Mouse (Mus musculus) liver (tissue): ENCODE measurements at regions not wholly inside any gene's neighbourhood (a gene's known extent, or its start where the extent isn't known, plus 50 kb on each side); places are given as distances from the start of the nearest gene placed in this dataset.

ENCODE experiments used
- DNase-seq: peaks from one replicate; pipeline ENCODE4 v3.0.0-alpha.2; 2020; ENCODE audit warnings: mixed read lengths

DNA sequence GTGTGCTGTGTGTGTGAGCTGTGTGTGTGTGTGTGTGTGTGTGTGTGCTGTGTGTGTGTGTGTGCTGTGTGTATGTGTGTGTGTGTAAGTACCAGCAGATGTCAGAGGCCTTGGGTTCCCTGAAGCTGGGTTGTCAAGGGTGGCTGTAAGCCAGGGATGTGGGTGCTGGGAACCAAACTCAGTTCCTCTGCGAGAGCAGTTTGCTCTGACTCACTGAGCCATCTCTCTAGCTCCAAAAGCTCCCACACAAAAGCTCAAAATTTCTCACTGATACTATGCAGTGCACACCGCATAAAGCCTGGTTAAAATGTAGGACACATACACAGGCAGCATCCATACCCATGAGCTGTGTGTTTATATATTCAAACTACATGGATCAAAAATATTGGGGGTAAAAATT lies 172.9 kb upstream of the Clec14a start:
- no peak for DNase-seq

DNA sequence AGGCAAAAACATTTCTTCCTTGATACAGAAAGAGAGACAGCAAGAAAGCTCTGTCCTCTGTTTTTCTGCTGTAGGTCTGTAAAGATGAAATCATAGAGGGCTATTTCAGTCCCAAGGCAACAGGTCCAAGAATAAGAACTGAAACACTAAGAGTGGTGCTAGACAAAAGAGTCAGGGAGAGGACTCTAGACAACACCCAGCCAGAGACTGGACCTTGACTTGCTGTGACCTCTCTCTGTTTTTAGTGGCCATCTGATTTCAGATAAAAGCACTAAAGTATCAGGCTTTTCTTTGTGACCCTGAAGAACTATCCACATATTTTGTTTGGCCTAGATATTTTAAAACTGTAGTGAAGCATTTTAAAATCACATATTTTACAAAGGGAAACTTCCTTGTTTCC lies 171.6 kb upstream of the Clec14a start:
- no peak for DNase-seq

DNA sequence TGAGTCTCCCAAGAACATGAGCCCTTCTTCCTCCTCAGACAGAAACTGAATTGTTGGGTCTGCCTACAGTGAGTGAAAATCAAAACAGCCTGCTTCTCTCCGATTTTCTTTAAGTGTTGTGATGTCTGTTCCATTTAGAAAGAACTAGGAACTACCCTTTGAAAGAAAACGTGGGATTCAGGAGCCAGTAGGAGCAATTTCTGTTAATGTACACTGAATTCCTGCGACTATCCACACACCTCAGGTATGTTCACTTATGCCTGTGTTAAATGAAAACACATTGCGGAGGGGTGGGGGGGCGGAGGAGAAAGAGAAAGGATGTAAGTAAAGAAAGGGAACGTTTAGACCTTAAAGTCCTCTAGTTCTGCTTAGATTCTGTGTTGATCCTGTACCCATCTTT lies 167.9 kb upstream of the Clec14a start:
- DNase-seq, result no peak

DNA sequence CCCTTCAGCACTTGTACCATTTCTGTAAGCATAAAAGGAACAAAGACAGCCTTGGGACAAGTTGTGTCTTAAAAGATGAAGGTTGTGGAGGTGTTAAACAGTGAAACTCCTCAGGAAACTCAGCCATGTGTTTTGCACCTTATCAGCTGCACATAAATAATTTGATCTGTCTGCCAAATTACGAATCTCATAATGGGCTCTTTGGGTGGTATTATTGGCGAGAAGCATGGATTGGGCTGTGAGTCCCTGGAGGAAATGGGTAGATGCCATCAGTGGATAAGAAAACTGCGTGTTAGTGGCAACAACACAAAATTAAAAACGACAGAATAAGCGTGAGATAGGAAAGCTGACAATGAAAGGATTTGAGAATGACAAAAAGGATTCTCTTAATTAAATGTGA lies 165.4 kb upstream of the Clec14a start:
- DNase-seq, result no peak

DNA sequence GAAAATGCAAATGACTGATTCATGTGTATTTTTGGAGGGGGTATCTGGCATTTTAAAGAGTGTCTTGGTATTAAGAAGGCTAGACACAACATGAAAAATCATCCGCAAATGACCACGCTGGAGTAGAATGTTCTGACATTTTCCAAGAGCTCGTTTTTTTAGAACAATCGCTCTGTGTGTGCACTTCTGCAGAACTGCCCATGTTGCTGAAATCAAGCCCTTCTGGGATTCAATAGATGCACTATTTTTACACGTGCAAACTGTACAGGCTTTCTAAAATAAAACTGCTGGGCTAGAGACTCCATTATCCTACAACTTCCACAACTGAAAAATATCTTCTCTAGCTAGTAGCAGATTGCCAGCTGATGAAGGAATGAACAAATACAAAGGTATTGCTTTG lies 160.8 kb upstream of the Clec14a start:
- DNase-seq, result no peak

DNA sequence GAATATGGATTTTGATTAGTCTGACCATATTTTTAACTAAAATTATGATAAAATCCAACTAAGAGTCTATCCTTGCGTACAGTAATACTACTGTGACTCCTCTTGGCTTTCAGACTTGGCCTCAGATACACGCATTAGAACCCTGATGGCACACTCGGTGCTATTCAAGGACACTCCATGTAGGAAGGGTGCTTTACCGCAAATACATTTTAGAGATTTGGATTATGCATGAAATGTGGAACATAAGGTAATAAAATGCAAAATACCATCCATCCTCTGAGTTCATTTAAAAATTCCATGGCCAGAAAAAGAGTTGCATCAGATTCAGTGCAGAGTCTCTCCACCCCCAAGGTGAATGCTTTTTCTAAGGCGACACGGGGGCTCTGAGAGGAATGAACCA lies 157.7 kb upstream of the Clec14a start:
- DNase-seq, result no peak

DNA sequence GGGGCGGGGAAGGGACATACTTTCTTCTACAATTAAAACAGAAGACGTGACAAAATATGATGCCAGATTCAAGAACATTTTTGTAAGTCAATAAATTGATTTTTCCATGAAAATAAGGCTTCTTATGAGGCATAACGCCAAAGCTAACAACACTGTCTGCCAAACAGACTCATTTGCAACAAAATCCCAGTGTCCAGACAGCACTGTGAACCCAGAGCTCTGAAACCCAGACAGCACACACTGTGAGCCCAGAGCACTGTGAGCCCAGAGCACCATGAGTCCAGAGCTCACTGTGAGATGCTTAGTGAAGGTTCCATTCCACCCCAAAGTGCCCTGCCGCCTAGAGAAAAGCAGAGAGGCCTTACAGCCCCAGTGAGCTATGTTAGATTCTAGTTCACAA lies 156.9 kb upstream of the Clec14a start:
- no peak for DNase-seq

DNA sequence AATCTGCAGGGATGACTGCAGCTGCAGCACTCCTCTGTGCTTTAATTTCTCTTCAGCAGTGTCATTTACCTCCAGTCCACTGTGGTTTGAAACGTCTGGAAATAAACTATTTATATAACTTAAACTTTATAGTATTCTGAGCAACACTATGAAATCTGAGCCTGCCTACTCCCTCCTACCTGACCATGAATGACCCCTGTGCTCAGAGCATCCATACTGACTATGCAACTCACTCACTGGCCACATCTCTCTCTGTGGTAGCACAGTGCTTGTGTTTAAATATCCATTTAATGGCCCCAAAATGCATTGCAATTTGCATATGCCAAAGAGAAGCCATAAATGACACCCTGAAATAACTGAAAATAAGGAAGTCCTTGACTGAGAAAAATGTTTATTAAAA lies 154.5 kb upstream of the Clec14a start:
- no peak for DNase-seq

DNA sequence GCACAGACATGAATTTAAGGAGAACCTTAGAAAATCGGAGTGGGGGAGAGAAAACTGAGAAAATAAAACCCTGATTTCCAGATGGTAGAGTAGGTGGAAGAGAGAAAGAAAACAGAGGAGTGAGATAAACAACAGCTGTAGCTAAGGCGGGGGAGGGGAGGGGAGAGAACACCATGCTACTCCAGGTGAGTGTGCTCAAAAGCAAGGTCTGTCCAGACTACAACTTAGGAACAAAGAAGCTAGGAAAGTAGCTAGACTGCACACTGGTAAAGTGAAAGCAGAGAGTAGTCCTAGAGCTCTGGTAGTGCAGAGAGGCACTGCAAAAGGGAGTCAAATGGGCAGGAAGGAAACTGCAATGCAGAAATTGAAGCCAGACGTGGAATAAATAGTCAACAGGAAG lies 132.8 kb upstream of the Clec14a start:
- no peak for DNase-seq

DNA sequence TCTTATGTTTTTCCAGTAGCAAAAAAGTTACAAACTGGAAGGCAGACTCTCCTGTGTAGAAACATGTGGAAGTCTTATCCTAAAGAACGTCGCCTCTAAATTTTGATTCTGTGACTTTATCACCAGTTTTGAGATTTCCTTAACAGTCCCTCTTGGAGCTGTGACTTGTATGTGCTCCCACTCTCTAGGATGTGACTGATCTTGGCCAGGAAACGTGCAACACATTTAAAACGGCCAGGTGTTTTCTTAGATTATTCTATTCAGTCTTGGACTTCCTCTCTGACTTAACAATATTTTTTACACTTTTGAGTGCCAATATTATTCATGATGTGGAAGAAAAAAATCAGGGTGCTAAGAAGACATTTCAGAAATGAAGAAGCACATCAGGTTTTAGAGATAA lies 91.2 kb upstream of the Clec14a start:
- DNase-seq, result no peak

DNA sequence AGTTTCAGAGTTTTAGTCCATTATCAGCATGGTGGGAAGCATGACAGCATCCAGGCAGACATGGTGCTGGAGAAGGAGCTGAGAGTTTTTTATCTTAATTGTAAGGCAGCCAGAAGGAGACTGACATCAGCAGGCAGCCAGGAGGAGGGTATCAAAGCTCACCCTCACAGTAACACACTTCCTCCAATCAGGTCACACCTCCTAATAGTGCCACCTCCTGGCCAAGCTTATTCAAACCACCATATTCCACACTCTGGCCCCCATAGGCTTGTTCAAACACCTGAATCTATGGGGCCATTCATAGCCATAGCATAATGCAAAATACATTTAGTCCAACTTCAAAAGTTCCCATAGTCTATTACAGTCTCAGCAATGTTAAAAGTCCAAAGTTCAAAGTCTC lies 65.1 kb upstream of the Clec14a start:
- DNase-seq, result no peak

DNA sequence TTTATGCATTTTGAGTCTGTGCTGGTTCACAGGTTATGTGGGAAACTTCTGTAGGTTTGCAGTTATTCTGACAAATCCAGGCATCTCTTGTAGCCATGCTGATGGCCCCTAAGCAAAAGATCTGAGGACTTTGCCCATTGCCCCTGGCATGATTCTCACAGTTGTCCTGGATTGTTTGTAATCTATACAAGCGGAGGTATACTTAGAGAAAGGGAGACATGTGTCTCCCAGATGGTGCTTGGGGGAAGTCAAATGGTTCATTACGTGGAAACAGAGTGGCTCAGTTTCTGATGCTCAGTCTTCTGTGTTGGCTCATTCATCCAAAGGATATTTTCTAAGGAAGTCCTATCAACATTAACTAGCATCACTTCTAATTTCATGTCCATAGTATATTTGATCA lies 60.8 kb upstream of the Clec14a start:
- DNase-seq, result no peak

DNA sequence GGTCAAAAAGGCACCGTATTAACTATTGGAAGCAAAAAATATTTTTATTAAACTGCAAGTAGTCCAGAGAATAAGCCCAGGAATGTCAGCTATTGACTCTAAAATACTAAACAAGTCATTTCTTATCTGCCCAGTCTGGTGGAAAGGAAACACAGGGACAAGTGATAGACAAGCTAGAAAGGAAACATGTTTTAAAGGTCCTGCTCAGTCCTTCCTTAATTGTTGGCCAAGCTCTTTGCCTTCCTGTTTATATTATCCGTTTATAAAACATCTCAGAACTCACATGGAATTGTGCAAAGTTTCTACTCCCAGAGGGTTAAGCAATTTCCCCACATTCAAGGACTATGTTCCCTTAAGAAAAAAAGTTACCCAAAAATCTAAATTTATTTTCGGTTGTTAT lies 54.9 kb upstream of the Clec14a start:
- no peak for DNase-seq
